Mouse (Mus musculus) hindbrain, embryonic 12.5 days (tissue): ENCODE data around the gene Pitx2. TPM values are rescaled to one million over a fixed set of nuclear protein-coding genes. Genes with fewer than 3 reads are reported as not detected.
A peak's percentile ranks its signal among the peaks of the same experiment; 100 is the strongest.

Experiments used
- ATAC-seq: fragments of 200-750 bp; cut with Nextera tagmentation; 2 replicates; pipeline ENCODE4 v1.8.0; 2017; ENCODE audit warnings: moderate TSS enrichment; ENCODE audit not compliant: low FRiP score
- H3K27ac ChIP-seq: fragments of 300-500 bp; sonication (generic); 2 replicates; pipeline ENCODE4 v1.5.1; 2016; ENCODE audit warnings: mild to moderate bottlenecking
- H3K27me3 ChIP-seq: fragments of 300-500 bp; sonication (generic); 2 replicates; pipeline ENCODE4 v1.6.1; 2016; ENCODE audit warnings: mild to moderate bottlenecking
- H3K36me3 ChIP-seq: fragments of 300-500 bp; sonication (generic); 2 replicates; pipeline ENCODE4 v1.6.1; 2016; ENCODE audit warnings: mild to moderate bottlenecking
- H3K4me1 ChIP-seq: fragments of 300-500 bp; sonication (generic); 2 replicates; pipeline ENCODE4 v1.6.1; 2016
- H3K4me2 ChIP-seq: fragments of 300-500 bp; sonication (generic); replicated peaks from 2 replicates; pipeline ENCODE4 v1.6.1; 2016; ENCODE audit warnings: mild to moderate bottlenecking
- H3K4me3 ChIP-seq: fragments of 300-500 bp; sonication (generic); 2 replicates; pipeline ENCODE4 v1.5.1; 2016; ENCODE audit warnings: mild to moderate bottlenecking
- H3K9ac ChIP-seq: fragments of 300-500 bp; sonication (generic); 2 replicates; pipeline ENCODE4 v1.6.1; 2016; ENCODE audit warnings: mild to moderate bottlenecking, moderate library complexity
- H3K9me3 ChIP-seq: fragments of 300-500 bp; sonication (generic); replicated peaks from 2 replicates; pipeline ENCODE4 v1.6.1; 2016; ENCODE audit warnings: mild to moderate bottlenecking
- WGBS: fragments of 180-500 bp; shearing (Covaris S2); methylation state at CpG from one replicate; pipeline ENCODE4 v1.1.7; 2016; 5-methylcytosine and 5-hydroxymethylcytosine counted together
- polyA plus RNA-seq: library from polyadenylated mRNA; unstranded; fragments of >200 nt; fragmentation: Nextera tagmentation; extraction: Ambion mirVana; gene quantifications from 2 replicates; pipeline ENCODE4 v1.2.1, GENCODE M21; 2016

The Pitx2 gene
- 6.5 and 8.3 TPM in 2 replicates for polyA plus RNA-seq

GRCm38 (mm10) chr3:129199609-129200500 lies at the start of gene Pitx2:
TSS of gene Pitx2 (plus strand) at chr3:129199878.
- peak within 1 kb of the TSS; percentile 62 for H3K4me2 ChIP-seq
- H3K4me3 ChIP-seq, result peak within 1 kb of the TSS; percentile 36
- 1% methylated on average over 60 of the region's 60 CpGs for WGBS
- no peaks in the 10 kb centered on the region for H3K36me3 ChIP-seq
- no peaks in the 10 kb centered on the region for H3K9me3 ChIP-seq
- peaks cover 20% of the 10 kb centered on the region for H3K4me1 ChIP-seq
- H3K9ac ChIP-seq, result peak within 1 kb of the TSS; percentile 32; the same call in 1 of the 2 replicates
- no peak within 1 kb of the TSS for H3K27ac ChIP-seq
- peak; percentile 71 for ATAC-seq
- peaks cover 87% of the 10 kb centered on the region for H3K27me3 ChIP-seq

GRCm38 (mm10) chr3:129150001-129150400 lies 49.7 kb upstream of the Pitx2 start:
- no peaks in the 10 kb centered on the region for H3K36me3 ChIP-seq
- no peaks in the 10 kb centered on the region for H3K27me3 ChIP-seq
- WGBS, result 82% methylated on average over 2 of the region's 2 CpGs
- H3K4me2 ChIP-seq, result no peak overlapping the region
- ATAC-seq, result no peak
- no peak overlapping the region for H3K27ac ChIP-seq
- H3K4me3 ChIP-seq, result no peak overlapping the region
- no peak overlapping the region for H3K9ac ChIP-seq
- H3K4me1 ChIP-seq, result no peaks in the 10 kb centered on the region
- no peaks in the 10 kb centered on the region for H3K9me3 ChIP-seq

GRCm38 (mm10) chr3:129151096-129151685 lies 48.5 kb upstream of the Pitx2 start:
- Histone ChIP-seq H3K9me3 (no peaks in the 10 kb centered on the region), H3K9ac (no peak overlapping the region), H3K4me1 (no peaks in the 10 kb centered on the region), H3K4me2 (no peak overlapping the region), H3K27ac (no peak overlapping the region), H3K4me3 (no peak overlapping the region), H3K36me3 (no peaks in the 10 kb centered on the region), H3K27me3 (no peaks in the 10 kb centered on the region)
- no peak for ATAC-seq
- 71% methylated on average over 8 of the region's 8 CpGs for WGBS

- no peak for ATAC-seq
- H3K9ac ChIP-seq, result no peak overlapping the region
- H3K4me2 ChIP-seq, result no peak overlapping the region
- no peak overlapping the region for H3K27ac ChIP-seq
- no peaks in the 10 kb centered on the region; the same call in 1 of the 2 replicates for H3K36me3 ChIP-seq
- no peaks in the 10 kb centered on the region for H3K4me1 ChIP-seq
- H3K27me3 ChIP-seq, result no peaks in the 10 kb centered on the region
- WGBS, result 65% methylated on average over 9 of the region's 9 CpGs
- H3K9me3 ChIP-seq, result no peaks in the 10 kb centered on the region
- H3K4me3 ChIP-seq, result no peak overlapping the region
Measured at GRCm38 (mm10) chr3:129158812-129159370, 40.8 kb upstream of the Pitx2 start.

- Histone ChIP-seq H3K9ac (no peak overlapping the region), H3K4me2 (no peak overlapping the region), H3K4me1 (no peaks in the 10 kb centered on the region), H3K27ac (no peak overlapping the region), H3K4me3 (no peak overlapping the region), H3K36me3 (no peaks in the 10 kb centered on the region; the same call in 1 of the 2 replicates), H3K9me3 (no peaks in the 10 kb centered on the region), H3K27me3 (no peaks in the 10 kb centered on the region)
- no peak for ATAC-seq
- 87% methylated on average over 11 of the region's 11 CpGs for WGBS
Measured at GRCm38 (mm10) chr3:129161333-129162035, 38.2 kb upstream of the Pitx2 start.

- H3K9me3 ChIP-seq, result no peaks in the 10 kb centered on the region
- H3K36me3 ChIP-seq, result no peaks in the 10 kb centered on the region; the same call in 1 of the 2 replicates
- H3K4me3 ChIP-seq, result no peak overlapping the region
- WGBS, result 69% methylated on average over 1 of the region's 1 CpGs
- no peak for ATAC-seq
- no peak overlapping the region for H3K4me2 ChIP-seq
- no peak overlapping the region for H3K27ac ChIP-seq
- no peaks in the 10 kb centered on the region for H3K4me1 ChIP-seq
- H3K9ac ChIP-seq, result no peak overlapping the region
- H3K27me3 ChIP-seq, result no peaks in the 10 kb centered on the region
Measured at GRCm38 (mm10) chr3:129164246-129164645, 35.4 kb upstream of the Pitx2 start.

GRCm38 (mm10) chr3:129165715-129166114 lies 34.0 kb upstream of the Pitx2 start:
- H3K4me1 ChIP-seq, result no peaks in the 10 kb centered on the region
- no peak for ATAC-seq
- H3K36me3 ChIP-seq, result no peaks in the 10 kb centered on the region; the same call in 1 of the 2 replicates
- H3K4me2 ChIP-seq, result no peak overlapping the region
- H3K9me3 ChIP-seq, result no peaks in the 10 kb centered on the region
- H3K27ac ChIP-seq, result no peak overlapping the region
- no peaks in the 10 kb centered on the region for H3K27me3 ChIP-seq
- WGBS, result 89% methylated on average over 8 of the region's 8 CpGs
- H3K4me3 ChIP-seq, result no peak overlapping the region
- H3K9ac ChIP-seq, result no peak overlapping the region

GRCm38 (mm10) chr3:129166684-129167083 lies 33.0 kb upstream of the Pitx2 start:
- no peak overlapping the region for H3K4me2 ChIP-seq
- H3K9ac ChIP-seq, result no peak overlapping the region
- H3K36me3 ChIP-seq, result no peaks in the 10 kb centered on the region; the same call in 1 of the 2 replicates
- 5% methylated on average over 6 of the region's 6 CpGs for WGBS
- no peak overlapping the region for H3K27ac ChIP-seq
- no peak overlapping the region for H3K4me3 ChIP-seq
- no peaks in the 10 kb centered on the region for H3K27me3 ChIP-seq
- H3K4me1 ChIP-seq, result no peaks in the 10 kb centered on the region
- H3K9me3 ChIP-seq, result no peaks in the 10 kb centered on the region
- no peak for ATAC-seq

- WGBS, result 83% methylated on average over 7 of the region's 7 CpGs
- no peaks in the 10 kb centered on the region for H3K4me1 ChIP-seq
- no peaks in the 10 kb centered on the region for H3K27me3 ChIP-seq
- no peak for ATAC-seq
- no peaks in the 10 kb centered on the region for H3K36me3 ChIP-seq
- no peak overlapping the region for H3K4me3 ChIP-seq
- H3K27ac ChIP-seq, result no peak overlapping the region
- no peak overlapping the region for H3K4me2 ChIP-seq
- no peak overlapping the region for H3K9ac ChIP-seq
- H3K9me3 ChIP-seq, result no peaks in the 10 kb centered on the region
Measured at GRCm38 (mm10) chr3:129170416-129170815, 29.3 kb upstream of the Pitx2 start.

GRCm38 (mm10) chr3:129171789-129172188 lies 27.9 kb upstream of the Pitx2 start:
- H3K9ac ChIP-seq, result no peak overlapping the region
- WGBS, result 93% methylated on average over 4 of the region's 4 CpGs
- H3K4me2 ChIP-seq, result no peak overlapping the region
- no peaks in the 10 kb centered on the region for H3K4me1 ChIP-seq
- H3K9me3 ChIP-seq, result no peaks in the 10 kb centered on the region
- H3K27me3 ChIP-seq, result no peaks in the 10 kb centered on the region
- ATAC-seq, result no peak
- H3K36me3 ChIP-seq, result no peaks in the 10 kb centered on the region
- no peak overlapping the region for H3K27ac ChIP-seq
- no peak overlapping the region for H3K4me3 ChIP-seq

- peaks cover 76% of the 10 kb centered on the region for H3K27me3 ChIP-seq
- H3K4me3 ChIP-seq, result no peak overlapping the region
- H3K4me1 ChIP-seq, result peaks cover 4% of the 10 kb centered on the region
- no peak overlapping the region for H3K4me2 ChIP-seq
- no peak for ATAC-seq
- no peak overlapping the region for H3K9ac ChIP-seq
- H3K9me3 ChIP-seq, result no peaks in the 10 kb centered on the region
- H3K36me3 ChIP-seq, result no peaks in the 10 kb centered on the region
- H3K27ac ChIP-seq, result no peak overlapping the region
- 3% methylated on average over 12 of the region's 12 CpGs for WGBS
Measured at GRCm38 (mm10) chr3:129194436-129194835, 5.2 kb upstream of the Pitx2 start.

GRCm38 (mm10) chr3:129195036-129195435 lies 4.6 kb upstream of the Pitx2 start:
- Histone ChIP-seq H3K27me3 (peaks cover 81% of the 10 kb centered on the region), H3K36me3 (no peaks in the 10 kb centered on the region), H3K27ac (no peak overlapping the region), H3K9ac (no peak overlapping the region), H3K4me1 (peaks cover 10% of the 10 kb centered on the region), H3K9me3 (no peaks in the 10 kb centered on the region), H3K4me3 (no peak overlapping the region), H3K4me2 (no peak overlapping the region)
- 2% methylated on average over 16 of the region's 16 CpGs for WGBS
- no peak for ATAC-seq
